Mouse (Mus musculus) kidney, embryonic 14.5 days (tissue): ENCODE measurements around the gene Rarg. TPM values are rescaled to one million over a fixed set of nuclear protein-coding genes. Genes with fewer than 3 reads are reported as not detected.

ENCODE experiments used
- ATAC-seq: fragments of 200-750 bp; cut with Nextera tagmentation; 2 replicates; pipeline ENCODE4 v1.8.0; 2017; ENCODE audit warnings: moderate number of reproducible peaks, mild to moderate bottlenecking, moderate TSS enrichment, moderate library complexity; ENCODE audit not compliant: low FRiP score, low TSS enrichment
- H3K27ac ChIP-seq: fragments of 300-500 bp; sonication (generic); 2 replicates; pipeline ENCODE4 v1.5.1; 2014; ENCODE audit warnings: low read depth, mild to moderate bottlenecking, low read length, moderate library complexity, mixed read lengths
- H3K27me3 ChIP-seq: fragments of 300-500 bp; sonication (generic); 2 replicates; pipeline ENCODE4 v1.6.1; 2014; ENCODE audit warnings: mild to moderate bottlenecking, low read length; ENCODE audit not compliant: control insufficient read depth, insufficient read depth
- H3K36me3 ChIP-seq: fragments of 300-500 bp; sonication (generic); 2 replicates; pipeline ENCODE4 v1.6.1; 2014; ENCODE audit warnings: low read length, mixed read lengths; ENCODE audit not compliant: control insufficient read depth, insufficient read depth
- H3K4me1 ChIP-seq: fragments of 300-500 bp; sonication (generic); 2 replicates; pipeline ENCODE4 v1.6.1; 2014; ENCODE audit warnings: low read length, mixed read lengths; ENCODE audit not compliant: control insufficient read depth, insufficient read depth
- H3K4me2 ChIP-seq: fragments of 300-500 bp; sonication (generic); replicated peaks from 2 replicates; pipeline ENCODE4 v1.6.1; 2014; ENCODE audit warnings: low read depth, mild to moderate bottlenecking, low read length
- H3K4me3 ChIP-seq: fragments of 300-500 bp; sonication (generic); 2 replicates; pipeline ENCODE4 v1.5.1; 2014; ENCODE audit warnings: mild to moderate bottlenecking, low read length
- H3K9ac ChIP-seq: fragments of 300-500 bp; sonication (generic); 2 replicates; pipeline ENCODE4 v1.6.1; 2014; ENCODE audit warnings: low read depth, mild to moderate bottlenecking, low read length, moderate library complexity
- H3K9me3 ChIP-seq: fragments of 300-500 bp; sonication (generic); 2 replicates; pipeline ENCODE4 v1.6.1; 2016; ENCODE audit warnings: low read length; ENCODE audit not compliant: control insufficient read depth
- WGBS: fragments of 180-500 bp; shearing (Covaris S2); extraction: QIAGEN DNeasy Blood & Tissue Kit; methylation state at CpG from one replicate; pipeline ENCODE4 v1.1.7; 2014; 5-methylcytosine and 5-hydroxymethylcytosine counted together
- polyA plus RNA-seq: library from polyadenylated mRNA; unstranded; fragments of >200 nt; fragmentation: Nextera tagmentation; extraction: Ambion mirVana; gene quantifications from 2 replicates; pipeline ENCODE4 v1.2.1, GENCODE M21; 2014

The Rarg gene
- polyA plus RNA-seq, 1 experiment from 2014 or later, result 23.9 TPM

DNA sequence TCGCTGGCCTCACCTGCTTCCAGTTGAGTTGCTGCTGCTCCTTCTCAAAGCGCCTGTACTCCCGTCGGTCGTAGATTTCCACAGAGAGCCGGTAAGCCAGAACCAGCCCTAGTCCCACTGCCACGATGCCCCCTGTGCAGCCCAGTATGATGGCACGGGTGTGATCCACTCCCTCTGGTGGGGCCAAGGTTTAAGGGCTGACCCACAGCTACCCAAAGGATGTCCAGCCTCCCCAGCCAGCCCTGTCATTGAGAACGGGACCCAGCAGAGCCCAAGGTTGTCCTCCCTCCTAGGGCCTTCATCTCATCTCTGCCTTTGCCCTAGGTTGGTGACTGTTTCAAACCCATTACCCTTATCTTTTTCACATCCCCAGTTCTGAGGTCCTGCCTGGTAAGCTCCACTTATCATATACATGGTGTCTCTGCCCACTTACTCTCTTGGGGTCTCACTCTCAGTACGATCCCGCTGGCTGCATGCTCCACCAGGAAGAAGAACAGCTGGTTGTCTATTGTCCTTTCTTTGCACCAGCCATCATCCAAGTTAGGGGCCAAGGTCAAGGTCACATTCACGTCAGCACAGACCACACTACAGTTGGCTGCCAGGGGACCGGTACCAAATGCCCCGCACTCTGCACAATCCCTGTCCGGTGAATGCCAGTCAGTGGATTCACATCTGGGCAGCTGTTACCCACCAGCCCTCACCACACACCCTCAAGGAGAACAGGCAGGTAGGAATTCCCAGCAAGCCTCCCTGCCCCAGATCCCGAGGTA lies 40.7 kb downstream of the Rarg start:
- peaks cover 51% of the 10 kb centered on the region for H3K36me3 ChIP-seq
- no peak overlapping the region for H3K4me2 ChIP-seq
- H3K4me1 ChIP-seq, result no peaks in the 10 kb centered on the region
- no peak for ATAC-seq
- H3K9me3 ChIP-seq, result no peaks in the 10 kb centered on the region
- no peaks in the 10 kb centered on the region for H3K27me3 ChIP-seq
- no peak overlapping the region for H3K27ac ChIP-seq
- no peak overlapping the region; the same call in 1 of the 2 replicates for H3K9ac ChIP-seq
- 84% methylated on average over 16 of the region's 16 CpGs for WGBS
- H3K4me3 ChIP-seq, result no peak overlapping the region

DNA sequence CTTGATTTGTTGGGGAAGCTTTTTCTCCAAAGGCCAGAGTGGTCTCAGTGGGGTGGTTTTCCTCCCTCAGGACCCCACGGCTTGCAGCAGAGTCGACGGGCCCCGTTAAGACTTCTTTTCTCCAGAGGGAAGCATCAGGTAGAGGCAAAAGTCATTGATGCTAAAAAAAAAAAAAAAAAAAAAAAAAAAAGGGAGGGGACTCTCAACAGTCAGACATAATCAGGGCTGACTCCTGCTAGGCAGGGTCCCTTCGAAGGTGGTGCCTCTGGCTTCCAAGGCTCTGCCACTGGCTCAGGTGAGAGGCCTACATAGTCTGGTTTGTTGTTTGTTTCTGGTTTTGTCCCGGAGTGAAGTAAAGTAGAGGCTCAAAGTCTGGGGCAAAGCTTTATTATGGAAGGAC lies 41.7 kb downstream of the Rarg start:
- Histone ChIP-seq H3K9ac (no peak overlapping the region), H3K4me3 (no peak overlapping the region), H3K27ac (no peak overlapping the region), H3K27me3 (no peaks in the 10 kb centered on the region), H3K4me2 (no peak overlapping the region), H3K4me1 (no peaks in the 10 kb centered on the region), H3K36me3 (peaks cover 57% of the 10 kb centered on the region), H3K9me3 (no peaks in the 10 kb centered on the region)
- 73% methylated on average over 6 of the region's 6 CpGs for WGBS
- ATAC-seq, result no peak

DNA sequence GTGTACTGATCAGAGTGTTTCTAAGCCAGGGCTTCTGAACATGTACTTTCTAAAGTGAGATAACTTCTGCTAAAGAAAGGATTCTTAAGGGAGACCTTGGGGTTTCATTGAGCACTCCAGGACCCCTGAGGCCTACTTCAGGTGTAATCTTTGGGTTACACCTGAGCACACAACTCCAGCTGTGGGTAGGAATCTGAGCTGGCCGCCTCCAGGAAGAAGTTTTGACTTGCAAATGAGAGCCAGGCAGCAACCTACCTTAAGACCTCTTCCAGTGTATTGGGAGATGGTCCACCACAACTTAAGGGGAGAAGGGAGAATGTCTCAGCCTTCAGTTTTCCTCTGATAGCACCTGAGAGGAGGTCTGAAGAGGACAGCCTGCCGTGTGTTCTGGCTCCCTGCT lies 43.2 kb downstream of the Rarg start:
- WGBS, result 49% methylated on average over 2 of the region's 2 CpGs
- Histone ChIP-seq H3K9me3 (no peaks in the 10 kb centered on the region), H3K36me3 (peaks cover 71% of the 10 kb centered on the region), H3K4me3 (no peak overlapping the region), H3K27me3 (no peaks in the 10 kb centered on the region), H3K27ac (no peak overlapping the region), H3K4me1 (no peaks in the 10 kb centered on the region), H3K4me2 (no peak overlapping the region), H3K9ac (no peak overlapping the region)
- no peak for ATAC-seq

DNA sequence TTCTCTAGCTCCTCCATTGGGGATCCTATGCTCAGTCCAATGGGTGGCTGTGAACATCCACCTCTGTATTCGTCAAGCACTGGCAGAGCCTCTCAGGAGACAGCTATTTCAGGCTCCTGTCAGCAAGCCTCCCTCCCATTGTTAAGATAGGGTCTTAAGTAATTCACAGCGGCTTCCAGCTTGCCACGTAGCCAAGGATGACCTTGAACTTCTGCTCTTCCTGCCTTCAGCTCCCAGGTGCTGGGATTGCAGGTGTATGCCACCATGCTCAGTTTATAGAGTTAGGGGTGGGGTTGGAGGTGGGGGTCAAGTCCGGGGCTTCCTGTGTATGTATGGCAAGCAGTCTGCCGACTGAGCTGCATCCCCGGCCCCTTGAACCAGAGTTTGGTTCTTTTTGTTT lies 45.4 kb downstream of the Rarg start:
- H3K27me3 ChIP-seq, result no peaks in the 10 kb centered on the region
- peaks cover 9% of the 10 kb centered on the region for H3K4me1 ChIP-seq
- H3K36me3 ChIP-seq, result peaks cover 89% of the 10 kb centered on the region

DNA sequence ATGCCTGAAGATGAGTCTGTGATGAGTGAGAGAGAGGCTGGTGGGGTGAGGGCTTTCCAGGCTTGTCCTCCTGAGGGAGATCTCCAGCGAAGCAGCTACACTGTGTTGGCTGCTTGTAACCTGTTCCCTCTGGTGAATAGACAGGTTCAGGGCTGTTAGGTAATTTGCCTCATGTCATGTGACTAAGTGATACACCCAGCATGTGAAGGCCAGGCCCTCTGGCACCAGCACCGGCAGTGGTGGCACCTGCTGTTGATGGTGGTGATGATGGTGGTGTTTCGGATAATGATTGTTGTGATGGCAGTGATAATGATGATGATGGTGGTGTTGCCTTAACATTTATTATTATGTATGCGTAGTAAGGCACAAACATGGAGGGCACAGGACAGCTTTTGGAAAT lies 46.5 kb downstream of the Rarg start:
- Histone ChIP-seq H3K27me3 (no peaks in the 10 kb centered on the region), H3K36me3 (peaks cover 84% of the 10 kb centered on the region), H3K4me2 (no peak overlapping the region), H3K4me1 (peaks cover 9% of the 10 kb centered on the region), H3K27ac (no peak overlapping the region), H3K9ac (no peak overlapping the region), H3K4me3 (no peak overlapping the region), H3K9me3 (no peaks in the 10 kb centered on the region)
- WGBS, result 88% methylated on average over 4 of the region's 4 CpGs
- no peak for ATAC-seq

More for the DNA sequence above, 45.4 kb downstream of the Rarg start:
- no peak overlapping the region for H3K4me3 ChIP-seq
- no peaks in the 10 kb centered on the region for H3K9me3 ChIP-seq
- H3K27ac ChIP-seq, result no peak overlapping the region
- no peak overlapping the region for H3K9ac ChIP-seq
- WGBS, result 80% methylated on average over 6 of the region's 6 CpGs
- no peak overlapping the region for H3K4me2 ChIP-seq
- ATAC-seq, result no peak

DNA sequence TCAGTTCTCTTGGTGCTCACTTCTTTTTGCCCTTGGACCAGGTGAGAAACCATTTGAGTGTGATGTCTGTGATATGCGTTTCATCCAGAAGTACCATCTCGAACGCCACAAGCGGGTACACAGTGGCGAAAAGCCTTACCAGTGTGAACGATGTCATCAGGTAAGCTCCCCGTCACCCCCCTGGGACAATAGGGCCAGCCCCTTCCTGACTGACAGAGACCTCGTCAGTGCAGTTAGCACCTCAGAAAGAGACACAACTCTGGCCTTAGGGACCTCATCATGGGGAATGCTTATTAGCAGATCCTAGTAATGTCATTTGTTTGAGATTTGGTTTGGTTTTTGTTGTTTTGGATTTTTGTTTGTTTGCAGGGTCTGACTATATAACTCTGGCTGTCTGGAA lies 48.2 kb downstream of the Rarg start:
- Histone ChIP-seq H3K4me2 (no peak overlapping the region), H3K4me3 (no peak overlapping the region), H3K4me1 (peaks cover 22% of the 10 kb centered on the region), H3K36me3 (peaks cover 79% of the 10 kb centered on the region), H3K9me3 (no peaks in the 10 kb centered on the region), H3K27me3 (no peaks in the 10 kb centered on the region), H3K9ac (no peak overlapping the region), H3K27ac (no peak overlapping the region)
- 83% methylated on average over 8 of the region's 8 CpGs for WGBS
- no peak for ATAC-seq

DNA sequence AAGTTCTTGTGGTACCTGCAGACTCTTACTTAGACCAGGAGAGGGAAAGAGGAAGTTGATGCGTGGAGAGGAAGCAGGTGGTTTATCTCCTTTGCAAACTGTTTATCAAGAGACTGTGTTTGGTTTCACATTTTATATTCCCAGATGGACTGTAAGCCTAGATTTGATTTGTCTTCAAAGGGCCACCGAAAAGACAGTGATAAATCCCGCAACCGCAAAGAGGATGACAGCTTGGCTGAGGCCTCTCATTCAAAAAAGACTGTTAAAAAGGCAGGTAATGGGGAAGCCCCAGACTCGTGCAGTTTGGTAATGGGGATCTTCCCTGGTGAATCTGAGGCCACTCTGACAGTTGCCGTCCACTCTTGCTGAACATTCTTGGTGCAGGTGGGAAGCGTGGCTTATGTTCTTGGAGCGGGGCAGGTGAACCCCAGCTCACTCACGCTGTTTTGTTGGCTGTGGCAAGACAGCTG lies 49.2 kb downstream of the Rarg start:
- WGBS, result 60% methylated on average over 9 of the region's 9 CpGs
- 0 out of 2 replicates have a peak overlapping the region, but pooled peaks have one; percentile 28 for H3K9ac ChIP-seq
- H3K27ac ChIP-seq, result no peak overlapping the region; the same call in 1 of the 2 replicates
- peaks cover 22% of the 10 kb centered on the region for H3K4me1 ChIP-seq
- H3K27me3 ChIP-seq, result no peaks in the 10 kb centered on the region
- no peak overlapping the region for H3K4me3 ChIP-seq
- H3K4me2 ChIP-seq, result no peak overlapping the region; the same call in 1 of the 2 replicates
- H3K36me3 ChIP-seq, result peaks cover 70% of the 10 kb centered on the region
- H3K9me3 ChIP-seq, result no peaks in the 10 kb centered on the region
- no peak for ATAC-seq

DNA sequence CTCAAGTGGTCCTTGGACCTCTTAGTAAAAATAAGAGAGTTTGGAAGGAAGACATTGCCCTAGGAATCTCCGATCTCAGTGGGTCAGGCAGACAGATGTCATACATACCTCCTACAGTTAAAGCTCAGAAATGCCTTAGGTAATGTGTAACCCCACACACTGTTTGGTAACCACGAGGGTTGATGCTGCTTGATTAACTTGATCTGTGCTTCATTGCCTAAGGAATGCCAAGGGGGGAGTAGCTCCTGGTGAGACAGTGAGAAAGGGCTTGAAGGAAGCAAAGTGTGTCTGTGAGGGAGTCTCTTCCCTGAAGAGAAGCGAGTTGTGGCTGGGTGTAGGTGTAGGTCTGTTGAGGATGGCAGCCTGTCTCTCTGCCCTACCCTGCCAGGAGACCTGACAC lies 50.0 kb downstream of the Rarg start:
- no peaks in the 10 kb centered on the region for H3K9me3 ChIP-seq
- peaks cover 62% of the 10 kb centered on the region for H3K36me3 ChIP-seq
- H3K27me3 ChIP-seq, result no peaks in the 10 kb centered on the region
- no peak for ATAC-seq
- peak overlapping the region; percentile 28; the same call in 1 of the 2 replicates for H3K9ac ChIP-seq
- 54% methylated on average over 3 of the region's 3 CpGs for WGBS
- peaks cover 22% of the 10 kb centered on the region for H3K4me1 ChIP-seq
- no peak overlapping the region for H3K4me3 ChIP-seq
- no peak overlapping the region for H3K4me2 ChIP-seq
- H3K27ac ChIP-seq, result peak overlapping the region; percentile 11; the same call in 1 of the 2 replicates

DNA sequence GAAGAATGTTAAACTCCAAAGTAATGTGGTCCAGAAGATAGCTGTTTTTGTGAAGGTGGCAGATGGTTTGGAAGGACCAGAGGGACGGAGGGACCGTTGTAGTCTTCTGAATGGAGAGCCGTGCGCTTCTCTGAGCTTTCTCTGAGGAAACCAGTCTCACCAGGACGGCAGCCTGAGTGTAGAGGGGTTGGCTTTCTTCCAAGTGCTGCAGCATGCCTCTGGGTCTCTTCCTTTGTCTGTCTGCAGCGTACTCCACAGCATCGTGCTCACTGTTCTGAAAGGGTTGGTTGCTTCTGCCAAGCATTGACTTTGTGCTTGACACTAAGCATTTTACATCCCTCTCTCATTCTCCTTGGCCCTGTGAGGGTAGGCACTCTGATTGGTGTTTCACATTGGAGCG lies 51.5 kb downstream of the Rarg start:
- ATAC-seq, result no peak
- Histone ChIP-seq H3K9me3 (no peaks in the 10 kb centered on the region), H3K27ac (peak overlapping the region; percentile 14; the same call in 1 of the 2 replicates), H3K36me3 (peaks cover 50% of the 10 kb centered on the region), H3K4me3 (peak overlapping the region; percentile 82; the same call in 1 of the 2 replicates), H3K9ac (peak overlapping the region; percentile 25; the same call in 1 of the 2 replicates), H3K4me2 (peak overlapping the region; percentile 75), H3K4me1 (peaks cover 22% of the 10 kb centered on the region), H3K27me3 (no peaks in the 10 kb centered on the region)
- WGBS, result 62% methylated on average over 8 of the region's 8 CpGs
